Mouse (Mus musculus) gastrocnemius, postnatal 14 days (tissue): ENCODE results near the gene Tmem143. TPM values are rescaled to one million over a fixed set of nuclear protein-coding genes. Genes with fewer than 3 reads are reported as not detected.

Experiments used
- DNase-seq: peaks from one replicate; pipeline ENCODE4 v3.0.0; 2021; ENCODE audit warnings: mixed read lengths
- intact Hi-C: fragments of 180-260 bp; cut with DNase I; formaldehyde crosslinking; loops from one replicate; pipeline ENCODE4 v1.15.1; 2025; ENCODE audit warnings: low total_unique reads
- long read RNA-seq, 2 experiments: library from polyadenylated mRNA; stranded (forward); transcript quantifications; one replicate each; pipeline ENCODE4 v2.0.0; 2021
- total RNA-seq, 2 experiments: library from RNA; stranded (reverse); gene quantifications; 2 replicates each; pipeline ENCODE4 v1.2.3; 2021

Tmem143 gene
- 10 to 100 TPM; 49.2 to 61.0 TPM for total RNA-seq
- long read RNA-seq, experiment 1, transcript Tmem143-203 (7 exons, 2,466 nt), result major isoform, 5 of 10 reads
- long read RNA-seq, experiment 1, partial matches to known transcripts, result 0 of 10 reads
- long read RNA-seq, experiment 1, other reads (novel, unspliced or antisense), result 1 of 10 reads
- long read RNA-seq, experiment 2, transcript Tmem143-203 (7 exons, 2,466 nt), result major isoform, 6 of 15 reads
- long read RNA-seq, experiment 2, transcript Tmem143-201 (8 exons, 2,297 nt), result minor isoform, 5 of 15 reads
- long read RNA-seq, experiment 2, partial matches to known transcripts, result 0 of 15 reads
- long read RNA-seq, experiment 2, other reads (novel, unspliced or antisense), result 4 of 15 reads

- DNase-seq, result peak; percentile 98
- intact Hi-C loops, result no loop called here
These were observed at the start of gene Tmem143, which contains the start of gene Syngr4 for GRCm38 (mm10) chr7:45896517-45897257. TSS of gene Tmem143 (plus strand) at chr7:45896941. TSS of gene Syngr4 (minus strand) at chr7:45896714.

- intact Hi-C loops, result no loop called here
- no peak for DNase-seq
These were observed 48.2 kb upstream of the Tmem143 start for GRCm38 (mm10) chr7:45848447-45849027.

- intact Hi-C loops, result no loop called here
- DNase-seq, result no peak
These were observed 46.1 kb upstream of the Tmem143 start for GRCm38 (mm10) chr7:45850661-45851060.

- DNase-seq, result no peak
- intact Hi-C loops, result no loop called here
These were observed 43.7 kb upstream of the Tmem143 start for GRCm38 (mm10) chr7:45853089-45853488.

GRCm38 (mm10) chr7:45856950-45857901 lies 39.5 kb upstream of the Tmem143 start:
- intact Hi-C loops, result no loop called here
- DNase-seq, result no peak

GRCm38 (mm10) chr7:45859008-45859407 lies 37.7 kb upstream of the Tmem143 start:
- DNase-seq, result no peak
- intact Hi-C loops, result no loop called here

GRCm38 (mm10) chr7:45862804-45863203 lies 33.9 kb upstream of the Tmem143 start:
- intact Hi-C loops, result no loop called here
- DNase-seq, result no peak

- intact Hi-C loops, result no loop called here
- DNase-seq, result no peak
These were observed 32.3 kb upstream of the Tmem143 start for GRCm38 (mm10) chr7:45864435-45864834.

GRCm38 (mm10) chr7:45865925-45866910 lies 30.5 kb upstream of the Tmem143 start:
- intact Hi-C loops, result no loop called here
- peak; percentile 95 for DNase-seq

GRCm38 (mm10) chr7:45867871-45868270 lies 28.9 kb upstream of the Tmem143 start:
- intact Hi-C loops, result no loop called here
- no peak for DNase-seq

- intact Hi-C loops, result no loop called here
- no peak for DNase-seq
These were observed 27.6 kb upstream of the Tmem143 start for GRCm38 (mm10) chr7:45869107-45869670.

GRCm38 (mm10) chr7:45869787-45870186 lies 27.0 kb upstream of the Tmem143 start:
- intact Hi-C loops, result loop anchor here (2.0 to 5.0 kb wide), 2 partner anchors 63 to 145 kb away; no protein-coding TSS in a partner anchor

GRCm38 (mm10) chr7:45870282-45871058 lies 26.3 kb upstream of the Tmem143 start:
- no peak for DNase-seq
- intact Hi-C loops, result loop anchor here (2.0 to 5.0 kb wide), 2 partner anchors 62 to 144 kb away; no protein-coding TSS in a partner anchor

More at GRCm38 (mm10) chr7:45869787-45870186, 27.0 kb upstream of the Tmem143 start:
- DNase-seq, result no peak

- intact Hi-C loops, result loop anchor here (5.0 kb wide), 1 partner anchor 60 kb away; no protein-coding TSS in a partner anchor
- DNase-seq, result peak; percentile 88
These were observed 24.1 kb upstream of the Tmem143 start, which contains the start of gene Kdelr1 for GRCm38 (mm10) chr7:45872624-45873023. TSS of gene Kdelr1 (plus strand) at chr7:45872772.

GRCm38 (mm10) chr7:45873061-45873947 lies 23.4 kb upstream of the Tmem143 start:
- intact Hi-C loops, result loop anchor here (5.0 kb wide), 1 partner anchor 59 kb away; no protein-coding TSS in a partner anchor

GRCm38 (mm10) chr7:45876895-45877294 lies 19.8 kb upstream of the Tmem143 start:
- DNase-seq, result no peak
- intact Hi-C loops, result loop anchor here (2.0 kb wide), 1 partner anchor 136 kb away; no protein-coding TSS in a partner anchor

More at GRCm38 (mm10) chr7:45873061-45873947, 23.4 kb upstream of the Tmem143 start:
- peak; percentile 62 for DNase-seq
